Mouse (Mus musculus) kidney, postnatal 0 days (tissue): ENCODE measurements around the gene Rapgef2. TPM values are rescaled to one million over a fixed set of nuclear protein-coding genes. Genes with fewer than 3 reads are reported as not detected.
A peak's percentile ranks its signal among the peaks of the same experiment; 100 is the strongest.

Source experiments
- ATAC-seq: fragments of 200-750 bp; cut with Nextera tagmentation; replicated peaks from 2 replicates; pipeline ENCODE4 v1.8.0; 2017; ENCODE audit warnings: low read depth, moderate number of reproducible peaks, moderate TSS enrichment, moderate library complexity; ENCODE audit not compliant: low FRiP score
- DNase-seq: peaks from one replicate; pipeline ENCODE4 v3.0.0-alpha.2; 2016; ENCODE audit warnings: low spot score
- H3K27ac ChIP-seq: fragments of 300-500 bp; sonication (generic); 2 replicates; pipeline ENCODE4 v1.5.1; 2014; ENCODE audit warnings: mild to moderate bottlenecking
- H3K27me3 ChIP-seq: fragments of 300-500 bp; sonication (generic); 2 replicates; pipeline ENCODE4 v1.6.1; 2014; ENCODE audit warnings: low read length, mixed read lengths; ENCODE audit not compliant: insufficient read depth
- H3K36me3 ChIP-seq: fragments of 300-500 bp; sonication (generic); 2 replicates; pipeline ENCODE4 v1.6.1; 2014; ENCODE audit warnings: low read length, mixed read lengths; ENCODE audit not compliant: insufficient read depth
- H3K4me1 ChIP-seq: fragments of 300-500 bp; sonication (generic); replicated peaks from 2 replicates; pipeline ENCODE4 v1.6.1; 2014; ENCODE audit warnings: antibody characterized with exemption, low read length, mixed read lengths; ENCODE audit not compliant: insufficient read depth
- H3K4me2 ChIP-seq: fragments of 300-500 bp; sonication (generic); 2 replicates; pipeline ENCODE4 v1.6.1; 2014; ENCODE audit warnings: mild to moderate bottlenecking, low read length, moderate library complexity, mixed read lengths
- H3K4me3 ChIP-seq: fragments of 300-500 bp; sonication (generic); replicated peaks from 2 replicates; pipeline ENCODE4 v1.5.1; 2014; ENCODE audit warnings: low read depth, low read length
- H3K9ac ChIP-seq: fragments of 300-500 bp; sonication (generic); 2 replicates; pipeline ENCODE4 v1.6.1; 2014; ENCODE audit warnings: low read depth, low read length
- H3K9me3 ChIP-seq: fragments of 300-500 bp; sonication (generic); replicated peaks from 2 replicates; pipeline ENCODE4 v1.6.1; 2016; ENCODE audit warnings: low read length, inconsistent platforms, mixed read lengths
- CTCF ChIP-seq: IDR thresholded peaks from 2 replicates; pipeline ENCODE4 v1.5.1; 2016; ENCODE audit warnings: antibody characterized with exemption, low read depth, mild to moderate bottlenecking, moderate library complexity
- WGBS: fragments of 180-500 bp; shearing (Covaris S2); extraction: QIAGEN DNeasy Blood & Tissue Kit; methylation state at CpG from one replicate; pipeline ENCODE4 v1.1.7; 2014; 5-methylcytosine and 5-hydroxymethylcytosine counted together
- polyA plus RNA-seq: library from polyadenylated mRNA; unstranded; fragments of >200 nt; fragmentation: Nextera tagmentation; extraction: Ambion mirVana; gene quantifications from 2 replicates; pipeline ENCODE4 v1.2.1, GENCODE M21; 2015

Rapgef2 gene
- polyA plus RNA-seq, 1 experiment from 2014 or later, result 4.4 TPM

DNA sequence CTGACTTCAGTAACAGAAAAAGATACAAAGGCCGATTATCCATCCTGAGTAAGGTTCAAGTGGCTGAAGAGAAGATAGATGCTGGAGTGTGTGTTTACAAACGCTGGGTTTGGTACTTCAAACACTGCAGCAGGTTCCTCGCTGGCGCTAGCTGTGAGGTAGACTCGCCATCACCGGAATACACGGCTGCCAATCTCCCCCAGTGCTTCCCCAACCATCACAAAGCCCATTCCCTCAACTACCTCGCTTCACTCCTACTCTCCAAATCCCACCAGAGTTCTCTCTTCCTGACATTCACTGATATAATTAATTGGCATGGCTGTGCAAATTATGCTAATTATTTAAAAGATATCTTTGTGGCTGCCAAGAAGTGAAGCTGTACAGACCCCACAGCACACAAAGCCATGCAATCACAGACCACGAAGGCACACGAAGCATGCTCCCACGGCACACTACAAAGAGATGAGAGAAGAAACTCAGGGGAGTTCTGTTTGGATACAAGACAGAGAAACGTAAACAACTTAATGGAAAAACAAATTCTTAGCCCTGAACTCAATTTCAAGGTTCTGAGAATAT lies 15.2 kb downstream of the Rapgef2 start:
- 74% methylated on average over 12 of the region's 12 CpGs for WGBS
- Histone ChIP-seq H3K9ac (no peak overlapping the region), H3K4me1 (0 out of 2 replicates have a peak, but pooled peaks cover 5% of the 10 kb centered on the region), H3K27ac (no peak overlapping the region), H3K4me3 (no peak overlapping the region), H3K36me3 (no peaks in the 10 kb centered on the region), H3K9me3 (no peaks in the 10 kb centered on the region), H3K27me3 (no peaks in the 10 kb centered on the region), H3K4me2 (no peak overlapping the region)
- no peak for TF ChIP-seq CTCF
- DNase-seq (no peak), ATAC-seq (no peak)

DNA sequence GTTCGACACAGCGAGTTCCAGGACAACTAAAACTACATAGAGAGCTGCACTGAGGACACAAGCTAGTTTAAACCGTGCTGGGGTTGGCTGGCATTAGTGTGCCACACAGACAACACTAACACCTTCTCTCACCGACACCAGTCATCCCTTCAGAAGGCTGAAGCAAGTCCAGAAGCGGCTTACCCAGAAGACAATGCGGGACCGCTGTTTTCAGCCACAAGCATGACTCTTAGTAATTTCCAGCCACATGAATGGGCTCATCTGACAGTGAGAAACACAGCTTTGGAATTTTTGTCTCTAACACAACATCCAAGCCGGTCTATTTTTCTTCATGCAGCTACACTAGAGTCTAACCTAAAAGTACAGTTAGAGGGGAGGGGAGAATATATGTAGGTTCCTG lies 16.4 kb downstream of the Rapgef2 start:
- no peak for ATAC-seq
- no peak overlapping the region for H3K9ac ChIP-seq
- H3K27ac ChIP-seq, result no peak overlapping the region
- H3K36me3 ChIP-seq, result no peaks in the 10 kb centered on the region
- no peaks in the 10 kb centered on the region for H3K27me3 ChIP-seq
- DNase-seq, result no peak
- 90% methylated on average over 8 of the region's 8 CpGs for WGBS
- no peak overlapping the region for H3K4me3 ChIP-seq
- H3K9me3 ChIP-seq, result no peaks in the 10 kb centered on the region
- TF ChIP-seq CTCF, result no peak
- no peak overlapping the region for H3K4me2 ChIP-seq
- H3K4me1 ChIP-seq, result 0 out of 2 replicates have a peak, but pooled peaks cover 5% of the 10 kb centered on the region

DNA sequence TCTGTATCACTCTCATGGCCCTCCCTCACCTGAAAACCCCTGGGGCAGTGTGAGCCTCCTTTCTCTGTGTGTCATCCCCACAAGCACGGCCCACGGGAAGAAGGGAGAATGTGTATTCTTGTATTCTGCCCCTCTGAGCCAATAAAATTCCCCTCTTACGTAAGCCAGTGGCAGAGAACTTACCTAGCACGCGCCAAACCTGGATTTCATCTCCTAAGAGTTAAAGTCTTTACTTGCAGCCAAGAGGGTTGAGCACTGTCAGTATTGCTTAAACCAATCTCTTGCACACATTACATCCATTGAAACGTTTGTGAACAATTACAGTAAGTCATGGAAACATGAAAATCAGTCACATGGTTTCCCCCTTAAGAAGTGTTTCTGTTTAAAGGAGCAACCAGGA lies 19.3 kb downstream of the Rapgef2 start:
- Histone ChIP-seq H3K27ac (no peak overlapping the region), H3K4me3 (no peak overlapping the region), H3K9me3 (no peaks in the 10 kb centered on the region), H3K4me2 (no peak overlapping the region), H3K4me1 (no peaks in the 10 kb centered on the region), H3K36me3 (no peaks in the 10 kb centered on the region), H3K9ac (no peak overlapping the region), H3K27me3 (no peaks in the 10 kb centered on the region)
- no peak for DNase-seq
- WGBS, result 83% methylated on average over 6 of the region's 6 CpGs
- no peak for TF ChIP-seq CTCF
- no peak for ATAC-seq

DNA sequence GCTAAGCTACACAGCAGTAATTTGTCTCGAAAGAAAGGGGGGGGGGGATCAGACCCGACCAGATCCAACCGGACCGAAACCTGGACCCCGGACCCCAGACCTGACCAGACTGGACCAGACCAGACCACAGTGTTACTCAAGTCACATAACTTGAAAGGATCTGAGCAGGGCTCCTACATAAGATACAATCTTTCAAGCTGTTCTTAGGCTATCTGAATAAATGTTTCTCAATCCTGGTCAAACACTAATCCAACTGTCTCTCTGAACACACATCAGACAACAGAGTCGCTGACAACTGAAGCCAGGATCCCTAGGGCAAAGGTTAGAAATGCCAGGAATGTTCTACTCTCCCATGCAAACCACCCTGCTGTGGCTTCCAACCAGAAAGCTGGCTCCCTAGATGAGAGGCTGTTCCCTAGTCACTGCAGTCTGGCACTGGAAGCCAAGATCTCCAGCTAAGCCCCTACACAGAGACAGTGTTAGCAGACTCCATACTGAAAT lies 24.5 kb downstream of the Rapgef2 start:
- no peak for TF ChIP-seq CTCF
- Histone ChIP-seq H3K27me3 (no peaks in the 10 kb centered on the region), H3K4me3 (no peak overlapping the region), H3K9me3 (no peaks in the 10 kb centered on the region), H3K27ac (0 out of 2 replicates have a peak overlapping the region, but pooled peaks have one; percentile 2), H3K9ac (no peak overlapping the region), H3K4me2 (no peak overlapping the region), H3K36me3 (no peaks in the 10 kb centered on the region), H3K4me1 (no peaks in the 10 kb centered on the region)
- ATAC-seq, result peak; percentile 88
- 80% methylated on average over 6 of the region's 6 CpGs for WGBS
- peak; percentile 37 for DNase-seq

DNA sequence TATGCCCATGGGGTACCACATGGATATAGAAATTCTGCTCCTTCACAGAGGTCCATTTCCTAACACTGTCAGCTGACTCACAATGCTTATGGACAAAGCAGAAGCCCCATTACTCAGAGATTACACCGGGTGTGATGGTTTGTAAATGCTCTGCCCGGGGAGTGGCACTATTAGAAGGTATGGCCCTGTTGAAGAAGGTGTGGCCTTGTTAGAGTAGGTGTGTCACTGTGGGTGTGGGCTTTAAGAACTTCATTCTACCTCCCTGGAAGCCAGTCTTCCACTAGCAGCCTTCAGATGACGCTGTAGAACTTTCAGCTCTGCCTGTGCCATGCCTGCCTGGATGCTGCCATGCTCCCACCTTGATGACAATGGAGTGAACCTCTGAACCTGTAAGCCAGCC lies 32.3 kb downstream of the Rapgef2 start:
- Histone ChIP-seq H3K4me3 (no peak overlapping the region), H3K9ac (no peak overlapping the region), H3K4me2 (no peak overlapping the region), H3K27me3 (no peaks in the 10 kb centered on the region), H3K36me3 (no peaks in the 10 kb centered on the region), H3K9me3 (no peaks in the 10 kb centered on the region), H3K27ac (0 out of 2 replicates have a peak overlapping the region, but pooled peaks have one; percentile 25), H3K4me1 (peaks cover 4% of the 10 kb centered on the region; the same call in 1 of the 2 replicates)
- no peak for ATAC-seq
- 80% methylated on average over 3 of the region's 3 CpGs for WGBS
- no peak for DNase-seq
- TF ChIP-seq CTCF, result no peak

DNA sequence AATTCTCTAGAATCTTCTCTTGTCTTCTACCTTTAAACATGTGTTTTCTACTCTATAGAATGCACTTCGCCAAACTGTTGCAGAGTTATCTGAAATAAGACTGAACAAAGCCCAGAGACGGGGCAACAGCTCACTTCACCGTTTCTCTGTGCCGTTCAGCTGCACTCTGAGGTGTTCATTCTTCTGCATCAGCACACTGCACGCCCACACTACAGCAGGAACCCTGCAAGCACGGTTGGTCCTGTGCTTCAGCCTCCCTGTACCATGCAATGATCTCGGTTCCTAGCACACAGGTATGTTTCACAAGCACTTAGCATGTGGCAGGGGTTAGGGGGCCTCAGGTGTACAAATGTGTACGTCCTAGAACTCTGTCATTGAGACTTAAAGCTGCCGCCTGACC lies 32.9 kb downstream of the Rapgef2 start:
- no peak overlapping the region for H3K4me3 ChIP-seq
- WGBS, result 40% methylated on average over 9 of the region's 9 CpGs
- no peaks in the 10 kb centered on the region for H3K36me3 ChIP-seq
- H3K9ac ChIP-seq, result no peak overlapping the region
- DNase-seq (no peak), ATAC-seq (no peak)
- H3K4me2 ChIP-seq, result peak overlapping the region; percentile 43
- H3K27me3 ChIP-seq, result no peaks in the 10 kb centered on the region
- H3K27ac ChIP-seq, result peak overlapping the region; percentile 47; the same call in 1 of the 2 replicates
- TF ChIP-seq CTCF, result no peak
- H3K9me3 ChIP-seq, result no peaks in the 10 kb centered on the region
- peaks cover 4% of the 10 kb centered on the region; the same call in 1 of the 2 replicates for H3K4me1 ChIP-seq

DNA sequence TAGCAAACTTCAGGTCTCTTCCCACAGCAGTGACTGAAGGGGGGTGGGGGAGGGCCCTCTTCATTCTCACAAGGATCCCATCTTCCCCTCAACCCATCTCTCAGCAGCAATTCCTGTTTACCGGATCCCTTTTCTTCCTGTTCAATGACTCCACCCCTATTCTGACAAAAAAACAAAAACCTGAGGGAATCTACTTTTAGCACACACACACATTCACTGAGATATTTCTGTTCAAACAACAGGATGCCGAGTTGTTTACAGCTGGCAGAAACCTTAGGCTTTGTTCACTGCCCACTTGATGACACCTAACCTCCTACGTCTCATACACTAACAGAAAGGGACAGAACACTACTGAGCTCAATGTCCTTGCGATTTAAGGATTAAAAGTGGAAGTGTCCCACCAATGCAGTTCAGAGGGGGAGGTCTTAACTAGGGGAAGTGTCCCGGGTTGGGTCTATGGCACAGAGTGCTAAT lies 33.4 kb downstream of the Rapgef2 start:
- DNase-seq (peak; percentile 37), ATAC-seq (no peak)
- Histone ChIP-seq H3K9ac (no peak overlapping the region), H3K27me3 (no peaks in the 10 kb centered on the region), H3K27ac (peak overlapping the region; percentile 47; the same call in 1 of the 2 replicates), H3K9me3 (no peaks in the 10 kb centered on the region), H3K36me3 (no peaks in the 10 kb centered on the region), H3K4me1 (peaks cover 4% of the 10 kb centered on the region; the same call in 1 of the 2 replicates), H3K4me3 (no peak overlapping the region), H3K4me2 (peak overlapping the region; percentile 43)
- WGBS, result 36% methylated on average over 5 of the region's 5 CpGs
- TF ChIP-seq CTCF, result no peak
